Mouse (Mus musculus) urinary bladder, postnatal 4 days (tissue): Measurements from ENCODE around the gene 1700024G13Rik.
"Not testable (repeated sequence)": the region's sequence is repeated elsewhere in the genome, so short reads cannot be mapped to it uniquely, and the experiment has no call there.

Experiments
- DNase-seq, 2 experiments: peaks; one replicate each; pipeline ENCODE4 v3.0.0; 2021 to 2022; ENCODE audit warnings: low spot score in 2 of 2

1700024G13Rik gene

GRCm38 (mm10) chr14:32388196-32388595, at the start of gene 1700024G13Rik:
TSS of gene 1700024G13Rik (minus strand) at chr14:32388391.
- no peak for DNase-seq

- DNase-seq: peak in 1 of 2 experiments; percentile 57
Measured at GRCm38 (mm10) chr14:32437352-32437793, 49.2 kb upstream of the 1700024G13Rik start.

- DNase-seq: peak in 1 of 2 experiments; percentile 41
Measured at GRCm38 (mm10) chr14:32429030-32429602, 40.9 kb upstream of the 1700024G13Rik start.

- no peak for DNase-seq
Measured at GRCm38 (mm10) chr14:32423946-32424345, 35.8 kb upstream of the 1700024G13Rik start.

GRCm38 (mm10) chr14:32418747-32419146, 30.6 kb upstream of the 1700024G13Rik start:
- DNase-seq: peak in 1 of 2 experiments; percentile 14

GRCm38 (mm10) chr14:32412075-32412474, 23.9 kb upstream of the 1700024G13Rik start:
- peak in 1 of 2 experiments; percentile 12 for DNase-seq

GRCm38 (mm10) chr14:32410084-32410483, 21.9 kb upstream of the 1700024G13Rik start:
- no peak for DNase-seq

GRCm38 (mm10) chr14:32405399-32405798, 17.2 kb upstream of the 1700024G13Rik start:
- not testable (repeated sequence) for DNase-seq

- no peak for DNase-seq
Measured at GRCm38 (mm10) chr14:32381619-32382018, 6.6 kb downstream of the 1700024G13Rik start.

GRCm38 (mm10) chr14:32381066-32381465, 7.1 kb downstream of the 1700024G13Rik start:
- DNase-seq: no peak

GRCm38 (mm10) chr14:32380099-32380480, 8.1 kb downstream of the 1700024G13Rik start:
- DNase-seq: no peak

GRCm38 (mm10) chr14:32379395-32380098, 8.6 kb downstream of the 1700024G13Rik start:
- DNase-seq: no peak

- no peak for DNase-seq
Measured at GRCm38 (mm10) chr14:32372510-32372909, 15.7 kb downstream of the 1700024G13Rik start.

- no peak for DNase-seq
Measured at GRCm38 (mm10) chr14:32369756-32370155, 18.4 kb downstream of the 1700024G13Rik start.

- DNase-seq: no peak
Measured at GRCm38 (mm10) chr14:32364359-32364758, 23.8 kb downstream of the 1700024G13Rik start.

- not testable (repeated sequence) for DNase-seq
Measured at GRCm38 (mm10) chr14:32351181-32351920, 36.8 kb downstream of the 1700024G13Rik start.

GRCm38 (mm10) chr14:32347307-32347706, 40.9 kb downstream of the 1700024G13Rik start:
- no peak for DNase-seq

- no peak for DNase-seq
Measured at GRCm38 (mm10) chr14:32344694-32345093, 43.5 kb downstream of the 1700024G13Rik start.

GRCm38 (mm10) chr14:32344176-32344575, 44.0 kb downstream of the 1700024G13Rik start:
- no peak for DNase-seq

GRCm38 (mm10) chr14:32341823-32342222, 46.4 kb downstream of the 1700024G13Rik start:
- DNase-seq: no peak

- no peak for DNase-seq
Measured at GRCm38 (mm10) chr14:32336547-32336946, 51.6 kb downstream of the 1700024G13Rik start.

- no peak for DNase-seq
Measured at GRCm38 (mm10) chr14:32336021-32336420, 52.2 kb downstream of the 1700024G13Rik start.
